Mouse (Mus musculus): ENCODE measurements around the gene Mfap4.

The Mfap4 gene

DNA sequence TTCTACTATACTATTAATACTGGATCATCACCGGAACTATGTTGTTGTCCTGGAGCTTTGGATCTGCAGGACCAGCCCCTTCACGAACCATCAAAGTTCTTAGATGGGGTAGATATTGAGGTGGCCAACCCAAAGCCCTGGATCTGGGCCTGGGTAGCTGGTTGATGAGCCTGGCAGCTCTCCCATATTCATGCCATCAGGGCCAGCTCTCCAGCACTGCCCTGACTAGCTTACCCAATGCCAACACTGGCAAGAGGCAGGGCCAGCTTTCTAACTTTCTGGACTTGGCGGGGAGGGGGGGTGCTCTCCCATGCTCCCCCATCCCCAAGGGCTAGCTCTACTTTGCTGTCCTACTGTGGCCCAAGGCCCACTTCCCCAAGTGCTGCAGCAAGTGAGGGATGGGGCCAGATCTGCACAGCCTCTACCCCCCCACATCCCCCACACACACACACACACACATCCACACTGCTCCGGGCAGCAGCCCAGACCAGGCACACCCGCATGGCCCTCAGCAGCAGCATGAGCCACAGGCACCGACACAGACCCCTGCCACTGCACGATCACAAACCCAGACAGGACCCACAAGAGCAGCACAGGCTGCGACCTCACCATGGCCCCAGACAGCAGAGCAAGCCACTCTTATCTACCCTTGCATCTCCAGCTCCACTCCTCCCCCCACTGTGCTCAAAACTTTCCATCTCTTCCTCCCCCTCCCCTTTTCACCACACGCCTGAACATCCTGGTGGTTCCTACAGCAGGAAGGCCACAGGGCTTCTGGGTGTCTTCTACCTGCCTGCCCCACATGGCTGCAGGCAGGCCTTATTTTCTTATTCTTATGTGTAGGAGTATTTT lies 3.8 kb upstream of the Mfap4 start:
- in situ Hi-C loops (cut with MseI, MboI): no loop called here

DNA sequence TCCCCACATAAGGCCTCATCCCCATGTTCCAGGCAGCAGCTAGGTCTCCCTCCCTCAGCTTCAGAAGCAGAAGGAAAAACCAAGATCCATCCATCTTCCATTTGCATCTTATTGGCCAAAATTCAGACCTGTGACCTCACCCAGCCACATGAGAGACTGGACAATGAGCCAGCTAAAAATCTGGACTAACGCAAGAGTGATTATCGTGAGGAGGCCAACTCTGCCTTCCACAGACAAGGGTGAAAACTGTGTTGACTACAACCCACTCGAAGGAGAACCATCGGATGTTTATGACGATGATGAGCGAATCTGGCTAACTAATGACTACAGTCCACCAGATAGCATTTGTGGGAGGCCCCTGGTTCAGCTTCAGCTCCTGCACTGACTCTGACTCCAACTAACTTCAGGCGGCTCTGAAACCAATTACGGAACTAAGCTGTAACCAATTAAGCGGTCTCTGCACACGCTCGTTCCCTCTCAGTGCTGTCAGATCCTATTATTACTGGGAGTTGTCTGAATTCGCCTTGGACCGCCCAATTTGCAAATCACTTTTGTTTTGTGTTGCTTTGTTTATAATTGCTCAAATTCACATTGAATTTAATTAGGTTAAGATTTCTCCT lies 1.9 kb upstream of the Mfap4 start:
- in situ Hi-C loops (cut with MseI, MboI): no loop called here

DNA sequence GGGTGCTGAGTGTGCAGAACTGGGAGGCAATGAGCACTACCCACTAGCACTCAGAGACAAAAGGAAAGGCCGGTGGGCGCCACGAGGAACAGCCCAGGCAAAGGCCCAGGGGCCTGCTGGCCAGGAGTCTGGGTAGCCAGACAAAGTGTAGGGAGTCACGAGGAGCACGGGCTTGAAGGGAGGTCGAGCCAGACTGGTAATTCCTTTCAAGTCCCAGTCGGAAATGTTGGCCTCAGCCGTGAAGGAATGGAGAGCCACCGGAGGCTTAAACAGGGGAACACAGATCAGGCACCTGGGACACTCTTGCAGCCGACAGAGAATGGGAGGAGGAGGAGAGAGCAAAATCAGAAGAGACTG lies 997 bp upstream of the Mfap4 start:
- in situ Hi-C loops (cut with MseI, MboI): no loop called here

DNA sequence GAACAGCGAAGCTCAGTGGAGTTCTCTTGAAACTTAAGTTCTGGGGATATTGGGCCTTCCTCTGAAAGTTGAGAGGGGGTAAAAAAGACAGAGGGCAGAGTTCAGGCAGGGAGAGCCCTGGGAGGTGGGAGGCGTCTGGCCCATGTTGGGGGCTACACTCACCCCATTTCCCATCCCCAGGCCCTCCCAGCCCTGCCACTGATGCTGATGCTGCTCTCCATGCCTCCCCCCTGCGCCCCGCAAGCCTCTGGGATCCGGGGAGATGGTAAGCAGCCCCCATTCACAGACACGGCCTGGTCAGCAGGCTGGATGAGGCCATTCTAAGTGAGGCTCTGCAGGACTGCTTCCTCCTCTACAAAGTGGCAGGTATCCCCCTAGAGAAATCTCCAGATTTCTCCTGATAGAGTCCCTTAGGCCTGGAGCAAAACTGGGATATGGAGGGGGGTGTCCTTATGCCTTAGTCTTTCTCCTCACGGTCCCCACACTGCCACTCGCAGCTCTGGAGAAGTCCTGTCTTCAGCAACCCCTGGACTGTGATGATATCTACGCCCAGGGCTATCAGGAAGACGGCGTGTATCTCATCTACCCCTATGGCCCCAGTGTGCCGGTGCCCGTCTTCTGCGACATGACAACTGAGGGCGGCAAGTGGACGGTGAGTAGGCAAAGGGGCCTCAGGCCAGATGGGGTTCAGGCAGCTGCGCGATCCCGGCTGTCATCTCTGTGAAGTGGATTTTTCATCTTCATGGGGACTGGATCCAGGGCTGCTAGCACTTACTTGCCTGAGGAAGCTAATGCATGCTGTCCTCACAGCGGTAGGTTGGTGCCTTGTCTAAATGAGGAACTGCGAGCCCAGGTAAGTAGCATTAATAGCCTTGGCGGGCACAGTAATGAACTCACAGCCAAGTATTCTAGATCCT lies 568 bp downstream of the Mfap4 start:
- in situ Hi-C loops (cut with MseI, MboI): no loop called here

DNA sequence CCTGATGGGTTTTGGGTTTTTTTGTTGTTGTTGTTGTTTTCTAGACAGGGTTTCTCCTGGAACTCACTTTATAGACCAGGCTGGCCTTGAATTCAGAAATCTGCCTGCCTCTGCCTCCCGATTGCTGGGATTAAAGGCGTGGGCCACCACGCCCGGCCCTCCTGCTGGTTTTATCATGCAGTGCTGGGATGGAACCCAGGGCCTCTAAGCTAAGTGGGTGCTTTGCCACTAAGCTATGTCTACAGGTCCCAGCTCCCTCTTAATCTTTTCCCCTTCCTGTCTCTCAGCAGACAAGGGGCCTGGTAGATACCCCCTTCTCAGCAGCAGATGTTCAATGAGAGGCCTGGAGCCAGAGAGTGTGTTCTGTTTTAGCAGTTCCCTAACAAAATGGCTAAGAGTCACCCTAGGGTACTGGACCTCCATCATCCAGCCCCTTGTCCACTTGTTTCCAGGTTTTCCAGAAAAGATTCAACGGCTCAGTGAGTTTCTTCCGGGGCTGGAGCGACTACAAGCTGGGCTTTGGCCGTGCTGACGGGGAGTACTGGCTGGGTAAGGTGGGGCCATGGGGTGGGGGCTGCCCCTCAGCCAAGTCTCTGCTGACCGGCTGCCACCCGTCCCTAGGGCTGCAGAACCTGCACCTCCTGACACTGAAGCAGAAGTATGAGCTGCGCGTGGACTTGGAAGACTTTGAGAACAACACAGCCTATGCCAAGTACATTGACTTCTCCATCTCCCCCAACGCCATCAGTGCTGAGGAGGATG lies 1.4 kb downstream of the Mfap4 start:
- in situ Hi-C loops (cut with MseI, MboI): no loop called here

DNA sequence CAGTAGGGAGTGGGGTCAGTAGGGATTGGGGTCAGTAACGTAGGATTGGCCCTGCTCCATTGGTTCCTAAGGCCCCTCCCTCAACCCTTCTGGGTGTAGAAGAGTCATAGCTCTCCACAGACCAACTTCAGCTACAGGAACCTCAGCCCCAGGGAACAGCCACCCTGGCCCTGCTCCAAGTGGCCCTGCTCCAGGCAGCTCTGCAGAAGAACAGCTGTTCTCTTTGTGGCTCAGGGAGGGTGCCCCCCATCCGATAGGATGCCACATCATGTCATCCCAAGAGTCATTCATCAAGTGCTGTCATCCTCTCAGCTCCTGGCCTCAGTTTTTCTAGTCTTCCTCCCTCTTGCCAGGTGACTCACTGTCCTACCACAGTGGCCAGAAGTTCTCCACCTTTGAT lies 2.2 kb downstream of the Mfap4 start:
- in situ Hi-C loops (cut with MseI, MboI): no loop called here

DNA sequence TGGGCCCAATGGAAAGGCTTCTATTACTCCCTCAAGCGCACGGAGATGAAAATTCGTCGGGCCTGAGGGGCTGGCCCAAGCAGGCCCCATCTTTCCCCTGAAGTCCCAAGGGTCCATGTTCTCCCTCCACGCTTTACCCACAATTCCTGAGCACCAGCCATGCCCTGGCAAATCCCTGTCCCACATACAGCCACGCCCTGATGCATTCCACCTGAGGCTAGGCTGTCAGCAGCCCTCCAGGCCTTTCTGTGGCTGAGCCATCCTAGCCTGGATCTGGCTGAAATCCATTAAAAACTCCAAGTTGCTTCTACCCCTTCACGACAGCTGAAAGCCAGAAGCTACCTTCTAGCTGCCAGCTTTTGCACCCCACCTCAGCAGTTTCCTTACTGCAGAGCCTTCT lies 2.7 kb downstream of the Mfap4 start:
- in situ Hi-C loops (cut with MseI, MboI): no loop called here

DNA sequence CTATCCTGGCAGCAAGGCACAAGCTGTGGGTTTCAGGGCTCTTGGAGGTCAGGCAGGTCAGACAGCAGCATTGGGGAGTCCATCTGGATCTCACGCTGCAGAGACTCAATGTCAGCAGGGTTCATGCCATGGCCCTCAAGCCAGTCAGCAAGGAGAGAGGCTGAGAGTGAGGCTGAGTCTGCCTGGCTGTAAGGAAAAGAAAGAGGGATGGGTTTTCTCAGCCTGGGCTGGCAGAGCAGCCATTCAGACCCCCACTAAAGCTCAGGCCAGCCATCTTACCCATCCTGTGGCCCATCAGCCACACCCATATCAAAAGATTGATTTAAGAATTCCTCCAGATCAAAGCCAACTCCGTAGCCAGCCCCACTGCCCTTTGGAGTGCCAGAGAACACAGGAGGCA lies 3.9 kb downstream of the Mfap4 start:
- in situ Hi-C loops (cut with MseI, MboI): no loop called here

DNA sequence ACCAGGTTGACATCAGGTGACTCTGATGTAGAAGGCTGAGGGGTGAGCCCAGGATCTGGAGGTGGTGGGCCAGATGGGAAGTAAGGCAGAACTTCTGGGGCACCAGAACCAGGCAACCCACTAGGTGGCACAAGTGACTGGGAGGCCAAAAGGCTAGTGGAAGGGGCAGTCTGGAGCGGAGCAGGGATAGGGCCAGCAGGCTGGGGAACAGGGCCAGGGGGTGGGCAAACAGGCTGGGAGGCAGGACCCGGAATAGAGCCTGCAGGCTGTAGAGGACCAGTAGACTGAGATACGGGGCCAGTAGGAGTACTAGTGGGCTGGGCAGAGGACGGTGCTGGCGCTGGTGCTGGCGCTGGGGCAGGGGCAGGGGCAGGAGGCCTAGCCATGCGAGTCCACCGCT lies 4.6 kb downstream of the Mfap4 start:
- in situ Hi-C loops (cut with MseI, MboI): no loop called here

DNA sequence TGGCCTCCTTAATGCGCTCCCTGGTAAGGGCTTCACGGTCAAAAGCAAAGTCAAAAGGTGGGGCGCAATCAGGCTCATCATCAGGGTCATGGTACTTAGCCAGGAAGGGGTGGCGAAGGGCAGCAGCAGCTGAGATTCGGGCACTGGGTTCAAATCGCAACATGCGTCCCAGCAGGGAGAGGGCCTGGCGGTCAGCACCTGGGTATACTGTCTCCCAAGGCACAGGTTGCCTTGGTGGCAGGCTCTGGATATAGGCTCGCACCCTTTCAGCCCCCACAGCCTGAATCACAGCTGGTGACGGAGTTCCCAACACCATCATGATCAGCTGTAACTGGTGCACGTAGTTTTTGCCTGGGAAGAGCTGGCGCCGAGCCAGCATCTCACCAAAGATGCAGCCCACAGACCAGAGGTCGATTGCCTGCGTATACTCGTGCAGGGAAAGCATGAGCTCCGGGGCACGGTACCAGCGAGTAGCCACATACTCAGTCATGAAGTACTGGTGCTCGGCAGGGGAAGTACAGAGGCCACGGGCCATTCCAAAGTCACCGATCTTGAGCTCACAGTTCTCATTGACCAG lies 5.8 kb downstream of the Mfap4 start:
- in situ Hi-C loops (cut with MseI, MboI): no loop called here

DNA sequence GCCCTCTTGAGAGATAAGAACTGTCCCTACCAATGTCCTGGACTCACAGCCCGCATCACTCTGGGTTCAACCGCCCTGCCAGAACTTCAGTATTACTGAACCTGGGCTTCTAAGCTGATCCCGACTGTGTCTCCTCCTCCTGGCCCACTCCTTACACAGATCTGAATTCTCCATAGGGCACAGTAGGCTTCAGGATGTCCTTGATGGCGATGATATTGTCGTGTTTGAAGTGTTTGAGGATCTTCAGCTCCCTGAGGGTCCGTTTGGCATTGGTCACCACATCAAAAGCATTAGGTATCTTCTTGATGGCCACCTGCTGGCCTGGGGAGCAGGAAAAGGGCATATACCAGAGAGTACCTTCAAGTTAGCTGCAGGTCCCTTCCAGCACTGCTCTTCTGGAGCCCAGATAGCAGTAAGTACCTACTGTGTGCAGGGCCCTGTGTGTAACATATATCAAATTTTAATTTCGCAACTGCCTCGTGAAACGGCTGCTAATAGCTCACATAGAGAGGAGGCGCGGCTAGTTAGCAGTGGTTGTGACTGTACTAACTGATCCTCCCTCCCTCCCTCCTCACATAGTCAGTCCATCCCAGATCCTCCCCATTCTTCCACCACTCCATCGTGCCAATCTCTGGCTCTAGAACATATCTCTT lies 7.6 kb downstream of the Mfap4 start:
- in situ Hi-C loops (cut with MseI, MboI): no loop called here

DNA sequence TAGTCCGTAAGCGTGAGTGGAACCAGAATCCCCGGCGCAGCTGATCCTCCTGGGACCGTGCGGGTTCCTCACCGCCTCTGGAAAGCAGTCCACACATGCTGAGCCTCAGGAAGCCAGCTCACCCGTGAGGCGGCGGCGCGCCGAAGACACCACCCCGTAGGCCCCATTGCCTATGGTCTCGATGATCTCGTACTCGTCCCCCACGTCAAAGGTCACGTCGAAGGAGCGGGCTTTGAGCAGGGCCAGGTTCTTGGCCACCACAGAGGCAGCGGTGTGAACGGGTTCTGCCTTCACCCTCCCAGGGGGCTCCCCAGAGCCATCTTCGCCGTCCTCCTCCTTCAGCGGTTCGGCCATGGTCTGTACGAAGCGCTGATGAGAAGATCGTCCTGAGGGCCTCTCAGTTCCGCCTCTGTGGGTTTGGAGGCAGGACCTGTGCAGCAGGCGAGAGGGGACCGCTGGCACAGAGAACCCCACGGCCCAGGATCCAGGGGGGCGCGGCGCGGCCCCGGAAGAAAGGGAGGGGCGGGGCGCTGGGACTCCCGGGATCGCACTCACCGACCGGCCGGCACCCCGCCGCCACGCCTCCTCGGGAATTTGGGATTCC lies 8.4 kb downstream of the Mfap4 start:
- in situ Hi-C loops (cut with MseI, MboI): no loop called here

DNA sequence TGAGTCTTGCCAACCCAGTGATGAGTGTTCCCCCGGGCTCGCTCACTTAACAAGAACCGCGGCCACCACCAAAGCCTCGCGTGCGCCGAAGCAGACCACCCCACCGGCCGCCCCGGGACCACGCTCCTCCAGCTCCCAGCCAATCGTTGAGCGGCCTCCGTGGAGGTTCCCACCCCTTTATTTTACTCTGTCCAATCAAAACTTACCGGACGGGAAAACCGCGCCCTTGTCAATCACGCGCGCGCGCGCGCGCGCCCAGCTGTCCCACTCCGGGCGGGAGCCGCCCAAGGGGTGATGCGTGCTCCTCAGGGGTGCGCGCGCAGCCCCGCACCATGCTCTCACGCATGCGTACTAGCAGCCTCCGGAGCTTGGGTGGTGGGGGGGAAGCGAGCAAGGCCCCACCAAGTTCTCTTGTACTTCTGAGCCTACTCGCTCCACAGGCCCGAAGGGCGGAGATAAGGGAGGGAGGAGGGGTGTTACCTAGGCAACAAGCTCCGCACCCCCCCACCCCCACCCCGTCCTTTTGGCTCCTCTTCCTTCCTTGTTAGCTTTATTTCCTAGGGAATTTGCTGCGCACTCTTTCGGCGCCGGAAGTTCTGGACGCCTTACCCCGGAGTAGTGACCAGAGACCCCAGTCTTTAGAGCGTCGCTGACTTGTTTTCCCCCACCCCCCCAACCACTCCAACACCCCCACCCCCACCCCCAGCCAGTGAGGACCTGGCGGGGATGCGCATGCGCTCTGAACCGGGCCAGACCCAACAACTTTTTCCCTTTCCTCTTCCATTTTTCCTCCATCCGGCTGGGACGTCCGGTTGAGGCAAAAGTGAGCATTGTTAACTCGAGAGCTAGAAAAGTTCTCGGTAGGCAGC lies 9.1 kb downstream of the Mfap4 start, which contains the start of gene Mapk7:
Mapk7 (minus strand) TSS at position 278 of the 869 bp plus-strand sequence.
- in situ Hi-C loops (cut with MseI, MboI): no loop called here

DNA sequence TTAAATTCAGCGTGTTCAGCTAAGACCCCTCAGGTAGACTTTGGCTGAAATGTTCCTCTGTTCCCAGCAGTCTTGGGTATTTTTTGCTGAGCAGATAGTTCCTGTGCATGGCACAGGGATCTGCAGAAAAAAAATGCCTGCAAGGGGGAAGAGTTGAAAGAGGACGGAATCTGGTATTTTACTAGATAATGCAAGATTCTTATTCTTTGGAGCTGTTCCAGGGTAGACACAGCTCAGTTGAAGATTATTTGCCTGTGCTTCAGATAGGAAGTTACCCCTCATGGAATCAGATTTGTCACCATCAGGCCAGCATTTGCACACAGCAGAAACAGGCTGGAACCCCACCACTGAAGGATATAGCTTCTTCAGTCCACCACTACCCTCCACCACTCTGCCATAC lies 10.3 kb downstream of the Mfap4 start:
- in situ Hi-C loops (cut with MseI, MboI): loop anchor here in 1 of 2 experiments (5.0 kb wide), 1 partner anchor 83 kb away; no protein-coding TSS in a partner anchor

DNA sequence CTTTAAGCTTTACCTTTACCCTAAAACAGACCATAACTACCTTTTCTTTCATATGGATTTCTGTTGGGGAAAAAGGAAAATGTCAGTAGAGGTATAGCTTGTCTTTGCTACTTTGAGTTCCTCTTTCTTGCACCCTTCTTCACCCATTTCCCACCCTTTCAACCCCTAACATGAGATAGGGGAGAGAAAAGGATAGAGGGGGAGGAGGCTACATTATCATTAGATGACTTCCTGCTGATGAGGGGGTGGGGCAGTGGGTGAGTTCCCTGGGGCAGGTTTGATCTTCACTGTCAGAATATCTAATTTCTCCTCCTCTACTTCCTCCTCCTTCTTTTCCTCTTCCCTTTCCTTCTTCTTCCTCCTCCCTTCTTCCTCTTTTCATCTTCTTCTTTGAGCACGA lies 12.3 kb downstream of the Mfap4 start:
- in situ Hi-C loops (cut with MseI, MboI): loop anchor here in 1 of 2 experiments (5.0 kb wide), 1 partner anchor 85 kb away; no protein-coding TSS in a partner anchor

DNA sequence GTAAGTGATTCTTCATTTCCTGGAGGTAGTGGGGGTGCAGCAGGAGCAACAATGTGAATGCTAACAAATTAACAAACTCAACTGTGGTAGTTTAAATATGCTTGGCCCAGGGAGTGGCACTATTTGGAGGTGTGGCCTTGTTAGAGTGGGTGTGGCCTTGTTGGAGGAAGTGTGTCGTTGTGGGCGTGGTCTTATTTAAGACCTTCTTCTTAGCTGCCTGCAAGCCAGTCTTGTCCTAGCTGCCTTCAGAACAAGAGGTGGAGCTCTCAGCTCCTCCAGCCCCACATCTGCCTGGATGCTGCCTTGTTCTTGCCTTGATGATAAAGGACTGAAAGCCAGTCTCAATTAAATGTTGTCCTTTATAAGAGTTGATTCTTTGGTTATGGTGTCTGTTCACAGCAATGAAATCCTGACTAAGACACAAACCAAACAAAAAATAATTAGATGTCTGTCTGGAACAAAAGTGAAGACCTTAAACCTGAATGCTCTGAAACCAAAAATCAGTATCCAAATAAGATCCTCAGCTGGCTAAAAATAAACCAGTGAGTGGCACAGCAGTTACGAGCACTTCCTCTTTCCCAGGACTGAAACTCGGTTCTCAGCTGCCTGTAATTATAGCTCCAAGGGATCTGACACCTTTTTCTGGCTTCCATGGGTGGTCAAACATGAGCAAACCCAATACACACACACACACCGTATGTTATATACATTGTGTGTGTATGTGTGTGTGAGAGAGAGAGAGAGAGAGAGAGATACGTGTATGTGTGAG lies 13.7 kb downstream of the Mfap4 start:
- in situ Hi-C loops (cut with MseI, MboI): loop anchor here in 1 of 2 experiments (5.0 kb wide), 1 partner anchor 87 kb away; no protein-coding TSS in a partner anchor

DNA sequence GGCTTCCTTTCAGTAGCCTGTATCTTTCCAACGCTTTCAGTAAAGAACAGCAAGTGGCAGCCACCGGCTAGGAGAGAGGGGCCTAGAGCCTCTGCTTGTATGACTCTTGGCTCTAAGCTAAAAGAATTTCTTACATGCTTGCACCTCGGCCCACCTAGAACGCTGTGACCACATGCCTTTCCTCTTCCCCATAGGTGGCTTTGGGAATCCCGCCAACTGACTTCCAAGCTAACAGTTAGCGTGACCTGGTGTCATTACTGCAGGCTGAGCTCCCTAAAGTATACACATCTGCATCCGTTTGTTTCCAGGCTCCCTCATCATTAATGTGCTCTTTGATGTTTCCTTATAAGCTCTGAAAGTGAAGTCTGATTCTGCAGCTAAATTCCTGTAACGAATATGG lies 18.7 kb downstream of the Mfap4 start:
- in situ Hi-C loops (cut with MseI, MboI): no loop called here

DNA sequence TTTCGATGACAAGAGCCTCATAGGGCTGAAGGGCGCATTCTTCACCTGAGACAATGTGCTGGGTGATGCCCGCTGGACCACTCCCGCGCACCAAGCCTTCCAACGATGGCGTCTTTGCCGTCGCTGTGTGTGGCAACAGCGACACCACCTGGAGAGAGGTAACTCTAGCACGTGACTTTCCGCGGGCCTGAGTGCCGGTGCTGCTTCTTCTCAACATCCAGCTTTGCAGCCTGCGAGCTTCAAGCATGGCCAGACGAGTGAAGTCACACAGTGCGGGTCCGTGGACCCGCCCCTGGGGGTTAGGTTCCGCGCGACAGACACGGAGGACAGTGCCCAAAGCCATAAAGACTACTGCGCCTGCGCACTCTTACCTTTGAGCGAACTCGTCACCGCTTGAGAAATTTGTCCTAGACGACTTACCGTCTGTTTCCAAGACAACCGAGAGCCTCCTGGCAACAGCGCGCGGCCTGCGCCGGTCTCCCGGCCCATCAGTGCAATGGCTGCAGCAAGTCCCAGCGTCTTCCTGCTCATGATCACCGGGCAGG lies 19.6 kb downstream of the Mfap4 start, which contains the start of gene B9d1:
B9d1 (plus strand) TSS at position 432 of the 545 bp plus-strand sequence.
- in situ Hi-C loops (cut with MseI, MboI): loop anchor here in 1 of 2 experiments (5.0 kb wide), 1 partner anchor 87 kb away; no protein-coding TSS in a partner anchor

Measured in mouse trophoblast stem cell (cell line).